Mouse (Mus musculus) erythroblast, embryonic 14.5 days (primary cell): ENCODE data around the gene Nup43.

Experiments used
- GATA1 ChIP-seq: IDR thresholded peaks from 2 replicates; pipeline ENCODE4 v1.6.1; 2012; ENCODE audit warnings: low read length, inconsistent platforms, mixed read lengths
- TAL1 ChIP-seq: IDR thresholded peaks from 3 replicates; pipeline ENCODE4 v1.6.1; 2012; ENCODE audit warnings: low read length, inconsistent platforms, mixed read lengths

DNA sequence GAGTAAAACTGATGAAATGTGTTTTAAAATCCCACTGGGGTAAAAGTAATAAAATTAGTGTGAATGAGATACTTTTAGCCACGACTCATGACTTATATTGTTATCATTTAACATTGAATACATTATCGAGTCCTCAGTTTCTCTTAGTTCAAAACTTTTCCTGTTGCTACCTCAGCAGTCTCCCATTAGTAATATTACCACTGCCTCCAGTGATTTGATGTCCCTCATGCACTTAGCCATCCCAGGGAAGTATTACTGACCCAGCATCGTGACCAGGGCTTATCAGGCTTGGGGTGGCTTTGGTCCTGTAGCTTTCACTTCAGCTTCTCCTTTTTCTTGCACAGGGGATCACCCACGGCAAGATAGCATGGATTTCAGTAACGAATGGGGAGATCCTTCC is 42.8 kb downstream of the Nup43 start:
- no peak for TF ChIP-seq GATA1
- no peak for TF ChIP-seq TAL1
